Mouse (Mus musculus) midbrain, postnatal 0 days (tissue): ENCODE measurements around the gene Itpr2. TPM values are rescaled to one million over a fixed set of nuclear protein-coding genes. Genes with fewer than 3 reads are reported as not detected.

ENCODE experiments used
- ATAC-seq: fragments of 200-750 bp; cut with Nextera tagmentation; 2 replicates; pipeline ENCODE4 v1.8.0; 2017; ENCODE audit warnings: moderate number of reproducible peaks, mild to moderate bottlenecking, moderate TSS enrichment, moderate library complexity; ENCODE audit not compliant: low FRiP score
- DNase-seq: peaks from one replicate; pipeline ENCODE4 v3.0.0-alpha.2; 2015; ENCODE audit warnings: low spot score
- H3K27ac ChIP-seq: fragments of 300-500 bp; sonication (generic); 2 replicates; pipeline ENCODE4 v1.5.1; 2014; ENCODE audit warnings: low read depth, mild to moderate bottlenecking, low read length, mixed read lengths
- H3K27me3 ChIP-seq: fragments of 300-500 bp; sonication (generic); 2 replicates; pipeline ENCODE4 v1.6.1; 2014; ENCODE audit warnings: low read length, control low read depth, mixed read lengths; ENCODE audit not compliant: insufficient read depth
- H3K36me3 ChIP-seq: fragments of 300-500 bp; sonication (generic); 2 replicates; pipeline ENCODE4 v1.6.1; 2014; ENCODE audit warnings: low read length, control low read depth, mixed read lengths; ENCODE audit not compliant: insufficient read depth
- H3K4me1 ChIP-seq: fragments of 300-500 bp; sonication (generic); 2 replicates; pipeline ENCODE4 v1.6.1; 2014; ENCODE audit warnings: mild to moderate bottlenecking, control low read depth, antibody characterized with exemption, low read length, mixed read lengths; ENCODE audit not compliant: insufficient read depth
- H3K4me2 ChIP-seq: fragments of 300-500 bp; sonication (generic); 2 replicates; pipeline ENCODE4 v1.6.1; 2014; ENCODE audit warnings: low read depth, mild to moderate bottlenecking, low read length, mixed read lengths; ENCODE audit not compliant: poor library complexity, severe bottlenecking
- H3K4me3 ChIP-seq: fragments of 300-500 bp; sonication (generic); 2 replicates; pipeline ENCODE4 v1.5.1; 2014; ENCODE audit warnings: low read depth, mild to moderate bottlenecking, low read length, moderate library complexity
- H3K9ac ChIP-seq: fragments of 300-500 bp; sonication (generic); replicated peaks from 2 replicates; pipeline ENCODE4 v1.6.1; 2014; ENCODE audit warnings: mild to moderate bottlenecking, low read length, moderate library complexity, mixed read lengths; ENCODE audit not compliant: poor library complexity, severe bottlenecking
- H3K9me3 ChIP-seq: fragments of 300-500 bp; sonication (generic); 2 replicates; pipeline ENCODE4 v1.6.1; 2016; ENCODE audit warnings: low read length, control low read depth
- CTCF ChIP-seq: IDR thresholded peaks from 2 replicates; pipeline ENCODE4 v1.5.1; 2016; ENCODE audit warnings: antibody characterized with exemption, mild to moderate bottlenecking
- WGBS: fragments of 180-500 bp; shearing (Covaris S2); extraction: QIAGEN DNeasy Blood & Tissue Kit; methylation state at CpG from one replicate; pipeline ENCODE4 v1.1.7; 2014; 5-methylcytosine and 5-hydroxymethylcytosine counted together
- polyA plus RNA-seq: library from polyadenylated mRNA; unstranded; fragments of >200 nt; fragmentation: Nextera tagmentation; extraction: Ambion mirVana; gene quantifications from 2 replicates; pipeline ENCODE4 v1.2.1, GENCODE M21; 2015
- total RNA-seq: library from RNA; depleted of rRNA; stranded (reverse); fragments of >200 nt; gene quantifications from 2 replicates; pipeline ENCODE4 v1.2.3, GENCODE M21; 2014

Gene Itpr2
- total and polyA plus RNA-seq, 2 experiments from 2014 or later = 9.1 to 15.9 TPM

DNA sequence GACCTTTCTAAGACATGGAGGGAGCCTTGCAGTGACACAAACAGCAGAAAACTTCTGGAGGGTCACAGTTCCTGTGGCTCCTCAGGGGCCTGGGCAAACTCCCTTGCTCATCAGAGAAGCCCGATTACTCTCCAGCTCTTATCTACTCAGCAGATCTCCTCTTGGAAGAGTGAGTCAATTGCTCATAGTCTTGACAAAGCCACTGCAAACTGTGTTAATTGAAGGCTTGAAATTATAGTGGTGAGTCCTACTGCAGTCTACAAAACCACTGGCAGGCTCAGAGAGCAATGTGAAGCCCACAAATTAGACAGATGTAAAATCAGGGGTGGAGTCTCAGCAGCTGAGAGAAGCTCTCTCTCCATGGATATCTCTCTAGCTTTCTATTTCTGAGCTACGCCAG, 296.9 kb downstream of the Itpr2 start:
- Histone ChIP-seq H3K4me3 (no peak overlapping the region), H3K9me3 (no peaks in the 10 kb centered on the region), H3K27ac (no peak overlapping the region), H3K9ac (no peak overlapping the region), H3K4me2 (no peak overlapping the region), H3K36me3 (no peaks in the 10 kb centered on the region), H3K4me1 (no peaks in the 10 kb centered on the region), H3K27me3 (no peaks in the 10 kb centered on the region)
- 96% methylated on average over 2 of the region's 2 CpGs for WGBS
- ATAC-seq (no peak), DNase-seq (no peak)
- TF ChIP-seq CTCF = no peak

DNA sequence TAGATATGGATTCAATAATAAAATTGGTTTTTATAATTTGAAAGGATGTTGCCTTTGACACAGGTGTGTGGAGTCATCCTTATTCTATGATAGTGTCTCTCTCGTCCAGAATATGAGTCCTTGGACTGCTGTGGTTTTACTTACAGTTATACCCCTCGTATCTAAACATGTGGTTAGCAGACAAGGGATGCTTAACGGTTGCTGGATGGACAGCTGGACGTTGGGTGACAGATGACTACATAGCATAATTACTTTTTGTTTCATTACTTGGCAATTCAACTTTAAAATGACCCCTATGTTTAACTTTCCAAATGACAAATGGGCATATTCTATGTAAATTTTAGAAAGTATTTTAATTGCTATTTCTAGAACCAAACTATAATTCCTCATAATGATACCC, 297.6 kb downstream of the Itpr2 start:
- no peak overlapping the region for H3K4me2 ChIP-seq
- WGBS = 85% methylated on average over 4 of the region's 4 CpGs
- ATAC-seq = no peak
- H3K27me3 ChIP-seq = no peaks in the 10 kb centered on the region
- no peak for DNase-seq
- no peaks in the 10 kb centered on the region for H3K36me3 ChIP-seq
- H3K9ac ChIP-seq = no peak overlapping the region
- H3K9me3 ChIP-seq = no peaks in the 10 kb centered on the region
- H3K27ac ChIP-seq = no peak overlapping the region
- no peak for TF ChIP-seq CTCF
- no peak overlapping the region for H3K4me3 ChIP-seq
- no peaks in the 10 kb centered on the region for H3K4me1 ChIP-seq

DNA sequence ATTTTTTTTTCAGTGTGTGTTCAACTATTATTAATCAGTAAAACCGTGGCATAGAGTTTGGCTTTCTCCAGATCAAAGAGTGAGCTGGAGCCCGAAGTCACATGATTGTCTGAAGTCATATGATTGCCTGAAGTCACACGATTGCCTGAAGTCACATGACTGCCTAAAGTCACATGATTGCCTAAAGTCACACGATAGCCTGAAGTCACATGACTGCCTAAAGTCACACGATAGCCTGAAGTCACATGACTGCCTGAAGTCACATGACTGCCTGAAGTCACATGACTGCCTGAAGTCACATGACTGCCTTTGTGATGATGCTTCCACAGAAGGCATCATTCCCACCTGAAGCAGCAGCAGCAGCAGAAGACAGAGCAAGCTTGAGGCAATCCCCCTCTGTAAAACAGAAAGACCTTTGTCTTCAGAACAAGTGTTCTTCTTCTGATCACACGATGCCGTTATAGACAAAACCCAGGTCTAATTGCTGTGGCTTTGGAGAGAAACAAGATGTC, 304.1 kb downstream of the Itpr2 start:
- H3K4me3 ChIP-seq = no peak overlapping the region
- DNase-seq (no peak), ATAC-seq (no peak)
- WGBS = 94% methylated on average over 7 of the region's 7 CpGs
- no peak for TF ChIP-seq CTCF
- H3K9me3 ChIP-seq = no peaks in the 10 kb centered on the region
- H3K9ac ChIP-seq = no peak overlapping the region
- no peaks in the 10 kb centered on the region for H3K36me3 ChIP-seq
- H3K4me1 ChIP-seq = no peaks in the 10 kb centered on the region
- no peaks in the 10 kb centered on the region for H3K27me3 ChIP-seq
- H3K4me2 ChIP-seq = no peak overlapping the region
- H3K27ac ChIP-seq = no peak overlapping the region

DNA sequence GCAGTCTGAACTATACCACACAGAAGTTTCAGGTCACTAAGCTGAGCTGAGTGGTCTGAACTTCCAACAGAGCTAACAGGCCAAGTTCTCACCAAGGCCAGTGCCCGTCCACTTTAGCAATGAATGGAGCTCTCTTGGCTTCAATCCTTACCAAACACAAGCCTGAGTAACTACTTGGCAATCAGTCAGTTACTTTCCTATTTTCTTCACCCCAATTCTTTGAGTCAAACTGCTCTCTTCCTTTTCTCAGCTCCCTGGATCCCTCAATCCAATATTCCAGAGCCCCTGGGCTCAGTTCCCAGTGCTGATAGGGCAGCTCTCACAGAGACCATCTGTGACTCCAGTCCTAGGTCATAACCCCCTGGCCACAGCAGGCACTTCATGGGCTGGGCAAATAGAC, 305.3 kb downstream of the Itpr2 start:
- ATAC-seq = no peak
- H3K9ac ChIP-seq = no peak overlapping the region
- WGBS = 74% methylated on average over 1 of the region's 1 CpGs
- TF ChIP-seq CTCF = no peak
- H3K27ac ChIP-seq = no peak overlapping the region
- no peaks in the 10 kb centered on the region for H3K27me3 ChIP-seq
- H3K36me3 ChIP-seq = no peaks in the 10 kb centered on the region
- H3K4me3 ChIP-seq = no peak overlapping the region
- no peak overlapping the region for H3K4me2 ChIP-seq
- H3K9me3 ChIP-seq = no peaks in the 10 kb centered on the region
- H3K4me1 ChIP-seq = no peaks in the 10 kb centered on the region
- no peak for DNase-seq

DNA sequence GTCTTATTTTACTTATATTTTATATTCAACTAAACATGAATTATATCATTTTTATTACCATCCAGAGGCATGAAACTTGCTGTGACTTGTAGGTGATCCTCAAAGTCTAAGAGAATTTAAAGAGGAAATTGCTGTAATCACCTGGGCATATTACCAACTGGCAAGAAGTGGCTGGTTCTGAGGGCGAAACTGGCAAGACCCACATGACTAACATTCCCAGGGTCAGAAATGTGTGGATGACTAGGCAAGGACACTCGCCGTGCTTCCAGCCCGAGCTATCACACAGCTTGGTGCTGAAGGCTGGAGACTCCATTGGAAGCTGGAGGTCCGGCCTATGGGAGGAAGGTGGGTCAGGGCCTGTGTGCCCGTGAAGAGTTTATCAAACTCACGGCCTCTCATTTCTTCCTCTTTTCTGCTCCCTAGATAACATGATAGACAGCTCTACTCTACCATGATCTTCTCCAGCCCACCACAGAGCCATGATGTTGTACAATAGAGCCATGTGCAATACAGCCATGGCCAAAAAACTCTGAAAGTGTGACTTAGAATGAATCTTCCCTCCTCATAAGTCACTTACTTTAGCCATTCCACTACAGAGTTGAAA, 306.1 kb downstream of the Itpr2 start:
- TF ChIP-seq CTCF = no peak
- ATAC-seq (no peak), DNase-seq (no peak)
- Histone ChIP-seq H3K4me3 (no peak overlapping the region), H3K9ac (no peak overlapping the region), H3K36me3 (no peaks in the 10 kb centered on the region), H3K4me2 (no peak overlapping the region), H3K27ac (no peak overlapping the region), H3K4me1 (no peaks in the 10 kb centered on the region), H3K27me3 (no peaks in the 10 kb centered on the region), H3K9me3 (no peaks in the 10 kb centered on the region)
- WGBS = 93% methylated on average over 7 of the region's 7 CpGs

DNA sequence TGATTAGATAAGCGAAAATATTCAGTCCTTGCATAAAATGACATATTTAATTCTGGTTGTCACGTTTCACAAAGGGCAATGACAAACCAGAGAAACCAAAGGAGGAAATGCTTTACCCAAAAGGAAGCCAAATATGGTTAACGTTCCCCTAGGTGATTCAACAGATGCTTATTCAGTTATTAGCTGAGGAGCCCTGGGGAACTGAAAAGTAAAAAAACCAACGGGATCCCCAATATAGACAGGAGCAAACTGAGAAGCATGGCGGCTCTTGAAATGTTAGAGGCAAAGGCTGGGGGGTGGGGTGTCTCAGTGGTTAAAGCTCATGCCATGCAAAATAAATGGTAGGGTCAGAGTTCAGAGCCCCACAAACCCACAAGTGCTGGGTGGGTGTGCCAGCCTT, 310.1 kb downstream of the Itpr2 start:
- 77% methylated on average over 5 of the region's 5 CpGs for WGBS
- H3K9ac ChIP-seq = no peak overlapping the region
- no peak for ATAC-seq

More for the DNA sequence above, 310.1 kb downstream of the Itpr2 start:
- no peak for DNase-seq
- H3K9me3 ChIP-seq = no peaks in the 10 kb centered on the region
- no peaks in the 10 kb centered on the region for H3K4me1 ChIP-seq
- no peak overlapping the region for H3K27ac ChIP-seq
- no peaks in the 10 kb centered on the region for H3K27me3 ChIP-seq
- TF ChIP-seq CTCF = no peak
- no peaks in the 10 kb centered on the region for H3K36me3 ChIP-seq
- no peak overlapping the region for H3K4me3 ChIP-seq
- H3K4me2 ChIP-seq = no peak overlapping the region
